Mouse (Mus musculus) embryonic facial prominence, embryonic 13.5 days (tissue): Measurements from ENCODE around the gene Fn3krp. TPM values are rescaled to one million over a fixed set of nuclear protein-coding genes. Genes with fewer than 3 reads are reported as not detected.

Experiments
- ATAC-seq: fragments of 200-750 bp; cut with Nextera tagmentation; 2 replicates; pipeline ENCODE4 v1.8.0; 2017; ENCODE audit warnings: low read depth; ENCODE audit not compliant: insufficient number of reproducible peaks, insufficient read depth, low FRiP score, low TSS enrichment
- H3K27ac ChIP-seq: fragments of 300-500 bp; sonication (generic); 2 replicates; pipeline ENCODE4 v1.5.1; 2015; ENCODE audit warnings: moderate library complexity, mild to moderate bottlenecking, inconsistent platforms
- H3K27me3 ChIP-seq: fragments of 300-500 bp; sonication (generic); 2 replicates; pipeline ENCODE4 v1.6.1; 2015; ENCODE audit warnings: mild to moderate bottlenecking, inconsistent platforms
- H3K36me3 ChIP-seq: fragments of 300-500 bp; sonication (generic); 2 replicates; pipeline ENCODE4 v1.6.1; 2015; ENCODE audit warnings: mild to moderate bottlenecking, inconsistent platforms
- H3K4me1 ChIP-seq: fragments of 300-500 bp; sonication (generic); 2 replicates; pipeline ENCODE4 v1.6.1; 2015; ENCODE audit warnings: inconsistent platforms
- H3K4me2 ChIP-seq: fragments of 300-500 bp; sonication (generic); 2 replicates; pipeline ENCODE4 v1.6.1; 2015; ENCODE audit warnings: moderate library complexity, mild to moderate bottlenecking, inconsistent platforms
- H3K4me3 ChIP-seq: fragments of 300-500 bp; sonication (generic); 2 replicates; pipeline ENCODE4 v1.5.1; 2015; ENCODE audit warnings: mild to moderate bottlenecking, inconsistent platforms
- H3K9ac ChIP-seq: fragments of 300-500 bp; sonication (generic); 2 replicates; pipeline ENCODE4 v1.6.1; 2015; ENCODE audit warnings: mild to moderate bottlenecking, inconsistent platforms
- H3K9me3 ChIP-seq: fragments of 300-500 bp; sonication (generic); 2 replicates; pipeline ENCODE4 v1.6.1; 2016; ENCODE audit warnings: inconsistent platforms
- WGBS: fragments of 180-500 bp; shearing (Covaris S2); methylation state at CpG from one replicate; pipeline ENCODE4 v1.1.7; 2015; ENCODE audit warnings: mixed read lengths; 5-methylcytosine and 5-hydroxymethylcytosine counted together
- microRNA-seq: library from miRNA; unstranded; fragments of <30 nt; microRNA quantifications from one replicate; pipeline ENCODE4, GENCODE M21; 2016
- polyA plus RNA-seq: library from polyadenylated mRNA; unstranded; fragments of >200 nt; fragmentation: Nextera tagmentation; extraction: Ambion mirVana; gene quantifications from 2 replicates; pipeline ENCODE4 v1.2.1, GENCODE M21; 2015

Fn3krp gene
- polyA plus RNA-seq, 1 experiment from 2014 or later, result 10.8 TPM

DNA sequence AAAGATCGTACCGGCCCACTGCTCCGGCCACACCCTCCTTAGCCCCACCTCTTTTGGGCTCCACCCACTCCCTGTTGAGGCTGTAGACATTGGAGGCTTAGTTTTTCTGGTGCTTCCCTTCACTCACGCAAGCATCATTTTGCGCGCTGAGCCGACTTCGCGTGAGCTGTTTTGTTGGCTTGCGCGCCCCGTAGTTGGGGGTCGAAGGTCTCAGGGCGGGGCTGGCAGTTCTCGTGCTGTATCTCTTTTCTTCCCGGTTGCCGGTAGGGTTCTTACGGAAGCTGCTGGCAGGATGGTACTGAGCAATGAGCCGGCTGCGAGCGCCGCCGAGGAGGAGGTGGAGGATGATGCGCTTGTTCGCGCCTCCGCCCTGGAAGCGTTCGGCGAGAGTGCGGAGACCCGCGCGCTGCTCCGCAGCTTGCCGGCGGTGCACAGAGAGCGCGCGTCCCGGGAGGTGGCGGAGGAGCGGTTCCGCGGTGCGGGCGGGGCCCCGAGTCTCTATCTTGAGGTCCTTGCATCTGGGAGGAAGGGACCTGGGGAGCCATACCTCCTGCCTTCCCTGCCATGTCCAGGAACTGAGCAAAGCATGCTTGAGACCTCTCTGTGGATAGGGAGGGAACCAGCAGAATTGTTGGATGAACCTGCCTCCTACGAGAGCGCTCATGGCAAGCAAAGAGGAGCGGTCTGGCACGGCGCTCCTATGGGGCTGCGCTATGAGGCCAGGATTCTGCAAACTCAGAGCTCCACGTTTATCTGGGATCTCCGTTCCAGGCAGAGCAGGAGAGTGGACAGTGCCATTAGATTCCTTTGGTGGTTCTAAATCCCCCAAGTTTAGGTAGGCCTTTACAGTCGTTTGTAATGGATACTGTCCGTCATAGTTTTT lies 30.8 kb downstream of the Fn3krp start, which contains the start of gene Tbcd:
Gene Tbcd, plus strand, starts transcription at position 197 of the 883 bp plus-strand sequence.
- under 1% methylated on average over 58 of the region's 58 CpGs for WGBS
- Histone ChIP-seq H3K36me3 (peaks cover 16% of the 10 kb centered on the region; the same call in 1 of the 2 replicates), H3K27me3 (no peaks in the 10 kb centered on the region), H3K4me2 (peak within 1 kb of the TSS; percentile 75), H3K4me1 (peaks cover 18% of the 10 kb centered on the region), H3K27ac (peak within 1 kb of the TSS; percentile 45), H3K9ac (peak within 1 kb of the TSS; percentile 80), H3K4me3 (peak within 1 kb of the TSS; percentile 84), H3K9me3 (no peaks in the 10 kb centered on the region)
- ATAC-seq, result peak; percentile 92

DNA sequence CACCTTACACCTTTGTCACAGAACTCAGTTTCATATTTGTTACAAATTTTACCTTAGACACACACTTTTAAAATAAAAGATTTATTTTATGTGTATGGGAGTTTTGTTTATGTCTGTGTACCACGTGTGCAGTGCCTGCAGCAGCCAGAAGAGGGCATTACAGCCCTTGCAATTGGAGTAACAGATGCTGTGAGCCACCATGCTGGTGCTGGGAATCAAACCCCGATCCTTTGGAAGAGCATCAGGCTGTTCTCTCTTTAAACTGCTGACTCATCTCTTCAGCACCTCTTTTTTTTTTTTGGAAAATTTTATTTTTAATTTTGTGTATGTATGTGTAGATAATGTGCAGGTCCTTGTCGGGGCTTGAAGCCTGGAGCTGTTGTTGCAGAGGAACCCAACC lies 36.7 kb downstream of the Fn3krp start:
- Histone ChIP-seq H3K4me3 (no peak overlapping the region), H3K4me1 (peaks cover 7% of the 10 kb centered on the region), H3K9ac (no peak overlapping the region), H3K27ac (no peak overlapping the region), H3K27me3 (no peaks in the 10 kb centered on the region), H3K4me2 (no peak overlapping the region), H3K9me3 (peaks cover 4% of the 10 kb centered on the region; the same call in 1 of the 2 replicates), H3K36me3 (peaks cover 66% of the 10 kb centered on the region)
- ATAC-seq, result no peak
- WGBS, result 89% methylated on average over 3 of the region's 3 CpGs

DNA sequence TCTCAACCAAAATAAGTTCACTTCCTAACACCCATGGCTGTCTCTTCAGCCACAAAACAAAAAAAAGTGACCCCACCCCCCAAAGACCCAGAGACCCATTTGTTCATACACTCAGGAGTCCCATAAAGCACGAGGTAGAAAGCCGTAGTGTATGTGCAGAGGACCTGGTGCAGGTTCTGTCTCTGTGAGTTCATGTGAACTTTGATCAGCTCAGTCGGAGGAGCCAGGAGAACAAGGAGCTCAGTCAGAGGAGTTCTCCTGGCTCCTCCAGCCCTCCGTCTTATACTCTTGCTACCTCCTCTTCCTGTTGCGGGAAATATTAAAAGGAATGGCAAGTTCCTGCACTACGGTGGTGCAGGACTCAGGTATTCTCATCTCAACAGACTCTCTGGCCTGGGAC lies 46.2 kb downstream of the Fn3krp start:
- peaks cover 48% of the 10 kb centered on the region for H3K36me3 ChIP-seq

GRCm38 (mm10) chr11:121474831-121475230 lies 53.6 kb downstream of the Fn3krp start:
- H3K9me3 ChIP-seq, result no peaks in the 10 kb centered on the region
- H3K27ac ChIP-seq, result no peak overlapping the region
- 75% methylated on average over 3 of the region's 3 CpGs for WGBS
- ATAC-seq, result no peak
- H3K27me3 ChIP-seq, result no peaks in the 10 kb centered on the region
- H3K9ac ChIP-seq, result no peak overlapping the region
- no peak overlapping the region for H3K4me2 ChIP-seq
- H3K4me1 ChIP-seq, result no peaks in the 10 kb centered on the region
- H3K36me3 ChIP-seq, result peaks cover 24% of the 10 kb centered on the region
- no peak overlapping the region for H3K4me3 ChIP-seq

More for the DNA sequence above, 46.2 kb downstream of the Fn3krp start:
- no peak overlapping the region for H3K27ac ChIP-seq
- H3K4me1 ChIP-seq, result no peaks in the 10 kb centered on the region
- H3K4me2 ChIP-seq, result no peak overlapping the region
- WGBS, result 90% methylated on average over 6 of the region's 6 CpGs
- H3K4me3 ChIP-seq, result no peak overlapping the region
- no peaks in the 10 kb centered on the region for H3K9me3 ChIP-seq
- H3K27me3 ChIP-seq, result no peaks in the 10 kb centered on the region
- ATAC-seq, result no peak
- no peak overlapping the region for H3K9ac ChIP-seq

DNA sequence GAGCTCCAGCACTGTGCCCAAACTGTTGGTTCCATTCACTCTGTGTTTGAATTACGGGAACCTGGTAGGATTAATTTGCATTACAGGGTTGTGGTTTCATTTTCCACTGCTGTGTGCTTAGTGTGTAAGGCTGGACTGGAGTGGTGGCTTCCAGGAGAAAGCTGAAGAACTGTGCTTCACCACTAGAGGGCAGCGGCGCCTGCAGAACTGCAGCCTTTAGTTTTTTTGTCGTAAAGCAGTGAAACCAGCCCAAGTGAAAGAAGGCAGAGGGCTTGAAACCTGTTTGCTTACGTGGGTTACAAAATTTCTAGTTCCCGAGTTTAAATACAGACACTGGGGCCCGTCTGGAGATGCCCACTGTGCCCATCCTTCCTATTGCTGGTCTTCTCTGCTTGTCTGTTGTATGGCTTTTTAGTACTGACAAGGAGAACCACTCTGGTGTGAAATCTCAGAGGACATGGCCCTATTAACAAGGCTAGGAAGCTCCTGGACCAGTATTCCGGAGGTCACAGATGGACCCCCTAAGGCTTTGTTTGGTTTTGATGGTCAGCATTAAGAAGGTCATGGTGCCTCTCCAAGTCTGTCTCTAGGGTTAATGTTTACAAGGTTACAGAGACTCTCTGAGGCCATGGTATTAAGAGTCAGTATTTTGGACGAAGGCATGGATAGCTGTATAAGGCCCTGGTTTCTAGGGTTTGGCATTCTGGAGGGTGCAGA lies 54.7 kb downstream of the Fn3krp start:
- Histone ChIP-seq H3K4me1 (no peaks in the 10 kb centered on the region), H3K9me3 (no peaks in the 10 kb centered on the region), H3K27ac (no peak overlapping the region), H3K27me3 (no peaks in the 10 kb centered on the region), H3K4me2 (no peak overlapping the region), H3K4me3 (no peak overlapping the region), H3K36me3 (peaks cover 27% of the 10 kb centered on the region), H3K9ac (no peak overlapping the region)
- no peak for ATAC-seq
- WGBS, result 30% methylated on average over 9 of the region's 9 CpGs

- Histone ChIP-seq H3K4me3 (no peak overlapping the region), H3K9me3 (no peaks in the 10 kb centered on the region), H3K9ac (no peak overlapping the region), H3K27ac (peak overlapping the region; percentile 23; the same call in 1 of the 2 replicates), H3K27me3 (no peaks in the 10 kb centered on the region), H3K4me2 (no peak overlapping the region), H3K4me1 (no peaks in the 10 kb centered on the region), H3K36me3 (peaks cover 27% of the 10 kb centered on the region)
- ATAC-seq, result no peak
- WGBS, result 77% methylated on average over 15 of the region's 15 CpGs
Measured at GRCm38 (mm10) chr11:121479476-121480203, 58.4 kb downstream of the Fn3krp start.

Small RNAs within 50 kb of the gene (microRNA-seq; reads per million reads assigned to microRNA genes)
- gene Mir7236, result not detected

Other genes starting within 250 kb of the Fn3krp start
- 8.8 and 9.3 TPM in 2 replicates for gene Hexdc, start 217.0 kb upstream of the Fn3krp start, polyA plus RNA-seq
- 18.5 and 22.2 TPM in 2 replicates for gene Ogfod3, start 216.7 kb upstream of the Fn3krp start, polyA plus RNA-seq
- gene Cybc1, start 192.1 kb upstream of the Fn3krp start, polyA plus RNA-seq, result 44.6 and 45.1 TPM in 2 replicates
- gene Narf, start 184.1 kb upstream of the Fn3krp start, polyA plus RNA-seq, result 61.4 and 67.7 TPM in 2 replicates
- 9.9 and 10.6 TPM in 2 replicates for gene Foxk2, start 161.4 kb upstream of the Fn3krp start, polyA plus RNA-seq
- gene Wdr45b, start 67.0 kb upstream of the Fn3krp start, polyA plus RNA-seq, result 98.3 and 102 TPM in 2 replicates
- 10.7 and 13.1 TPM in 2 replicates for gene Rab40b, start 33.1 kb upstream of the Fn3krp start, polyA plus RNA-seq
- 1.3 and 1.4 TPM in 2 replicates for gene Fn3k, start 13.5 kb downstream of the Fn3krp start, polyA plus RNA-seq
- gene Tbcd, start 30.5 kb downstream of the Fn3krp start, polyA plus RNA-seq, result 42.1 and 42.5 TPM in 2 replicates
- gene Zfp750, start 97.9 kb downstream of the Fn3krp start, polyA plus RNA-seq, result 8.4 and 9.1 TPM in 2 replicates